Mouse (Mus musculus): Measurements from ENCODE around the gene Iqsec3.
"Not testable (repeated sequence)": the region's sequence is repeated elsewhere in the genome, so short reads cannot be mapped to it uniquely, and the experiment has no call there.

Gene Iqsec3

DNA sequence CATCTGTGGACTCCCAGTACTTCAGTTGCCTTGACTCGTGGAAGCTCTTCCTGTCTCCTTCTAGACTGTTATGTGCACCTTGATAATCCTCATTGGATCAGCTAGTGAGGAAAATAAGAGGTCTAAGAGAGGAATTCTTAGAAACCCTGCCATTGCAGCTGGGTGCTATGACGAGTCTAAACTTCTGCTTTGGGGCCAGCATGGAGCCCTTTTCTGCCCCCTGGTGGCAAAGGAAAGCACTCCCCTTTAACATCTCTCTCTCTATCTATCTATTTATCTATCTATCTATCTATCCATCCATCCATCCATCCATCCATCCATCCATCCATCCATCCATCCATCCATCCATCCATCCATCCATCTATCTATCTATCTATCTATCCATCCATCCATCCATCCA, 106.9 kb downstream of the Iqsec3 start:
- not testable (repeated sequence) for DNase-seq (ENCODE audit: low read depth, low spot score)

DNA sequence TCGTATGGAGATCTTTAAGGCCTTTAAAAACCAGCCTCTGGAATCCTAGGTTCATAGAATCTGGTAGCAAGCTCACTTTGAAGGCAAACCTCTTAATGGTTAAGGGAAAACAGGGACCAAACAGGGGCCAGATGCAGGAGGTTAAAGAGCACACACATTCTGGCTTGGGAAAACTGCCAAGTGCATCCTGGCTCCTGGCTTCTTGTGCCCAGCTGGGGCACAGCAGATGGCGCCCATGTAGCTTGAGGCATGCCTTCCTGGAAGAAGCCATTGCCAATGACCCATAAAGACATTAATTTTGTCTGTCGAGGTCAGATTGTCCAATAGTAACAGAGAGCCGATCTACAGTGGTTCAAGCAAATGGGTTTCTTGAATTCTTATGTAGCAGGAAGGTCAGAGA, 109.5 kb downstream of the Iqsec3 start:
- DNase-seq (ENCODE audit: low read depth, low spot score): no peak

DNA sequence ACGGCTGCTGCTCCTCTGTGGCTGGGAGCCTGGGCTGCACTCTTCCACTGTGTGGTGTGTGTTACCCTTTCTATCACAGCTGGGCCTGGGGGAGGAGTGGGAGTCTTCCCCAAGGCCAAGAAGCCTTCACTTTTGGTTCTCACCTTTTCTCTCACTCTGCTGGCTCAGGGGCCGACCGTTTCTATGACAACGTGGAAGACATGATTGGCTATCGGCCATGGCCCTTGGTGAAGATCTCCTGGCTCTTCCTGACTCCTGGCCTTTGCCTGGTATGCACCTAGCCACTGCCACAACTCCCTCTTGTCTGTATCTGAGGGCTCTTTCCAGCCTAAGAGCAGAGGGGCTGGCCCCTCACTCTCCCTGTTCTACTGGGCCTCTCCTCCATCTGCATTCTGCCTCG, 110.4 kb downstream of the Iqsec3 start:
- DNase-seq (ENCODE audit: low read depth, low spot score): no peak

DNA sequence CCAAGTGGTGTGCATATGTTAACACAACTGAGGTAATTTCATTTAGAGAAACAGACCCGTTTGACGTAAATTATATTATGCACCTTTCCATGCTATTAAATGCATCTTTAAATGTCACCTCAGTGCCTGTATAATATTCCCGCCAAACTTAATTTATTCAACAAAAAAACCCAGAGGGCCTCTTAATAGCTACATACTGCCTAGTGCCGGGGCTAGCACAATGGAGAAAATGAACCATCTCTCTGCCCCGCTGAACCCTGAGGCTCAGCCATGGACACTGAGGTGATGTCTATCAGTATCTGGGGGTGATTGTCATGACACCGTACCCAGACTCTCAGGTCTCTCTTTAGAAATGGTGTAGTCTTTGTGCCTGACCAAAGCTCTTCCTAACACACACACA, 116.2 kb downstream of the Iqsec3 start:
- DNase-seq (ENCODE audit: low read depth, low spot score): no peak

DNA sequence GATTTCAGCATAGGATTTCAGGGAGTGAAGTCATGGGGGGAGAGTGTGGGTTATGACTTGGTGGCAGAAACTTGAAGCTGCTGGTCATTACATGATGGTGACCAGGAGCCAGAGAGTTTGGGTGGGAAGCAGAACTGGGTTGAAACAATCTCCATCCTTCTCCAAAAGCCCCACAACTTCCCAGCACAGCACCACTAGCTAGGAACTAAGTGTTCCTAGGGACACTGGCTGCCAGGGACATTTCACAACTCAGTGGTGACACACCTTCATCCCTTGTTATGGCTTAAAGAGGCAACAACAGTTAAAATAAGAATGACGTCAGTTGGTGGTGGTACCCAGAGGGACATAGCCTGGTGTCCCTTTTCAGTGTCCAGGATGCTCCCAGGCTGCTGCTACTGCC, 117.4 kb downstream of the Iqsec3 start:
- no peak for DNase-seq (ENCODE audit: low read depth, low spot score)

DNA sequence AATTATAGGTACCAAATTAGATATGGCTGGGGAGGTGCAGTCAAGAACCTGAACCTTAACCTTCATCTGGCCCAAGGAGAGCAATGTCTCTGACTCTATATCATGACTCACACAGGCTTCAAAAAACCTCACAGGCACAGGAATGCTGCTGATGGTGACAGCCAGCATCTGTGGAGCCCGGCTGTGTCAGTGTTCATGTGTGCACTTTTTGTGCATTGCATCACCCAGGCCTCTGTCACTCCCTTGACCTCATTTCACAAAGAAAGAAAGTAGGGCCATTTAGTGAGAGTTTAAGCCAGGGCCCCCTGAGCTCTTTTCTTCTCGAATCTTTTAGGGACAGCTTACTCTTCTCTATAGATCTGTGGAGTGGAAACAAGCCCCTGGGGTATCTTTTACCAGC, 121.2 kb downstream of the Iqsec3 start:
- no peak for DNase-seq (ENCODE audit: low read depth, low spot score)

DNA sequence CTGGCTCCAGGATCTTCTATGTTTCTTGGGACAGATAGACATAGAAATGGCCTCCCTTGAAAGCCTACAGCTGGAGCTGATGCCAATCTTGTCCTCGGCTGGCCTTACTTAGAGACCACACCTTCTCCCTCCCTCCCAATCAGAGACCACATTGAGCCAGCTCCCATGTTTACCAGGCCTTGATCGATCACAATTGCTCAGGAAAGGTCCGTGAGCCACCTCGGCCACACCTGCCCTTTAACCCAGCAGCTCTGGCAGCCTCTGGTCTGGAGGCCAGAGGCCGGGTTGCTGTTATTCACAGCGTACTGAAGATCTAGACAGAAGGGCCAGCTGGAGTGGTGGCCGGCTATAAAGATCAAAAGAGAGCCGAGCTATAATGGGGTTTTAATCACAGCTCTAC, 127.0 kb downstream of the Iqsec3 start:
- DNase-seq (ENCODE audit: low read depth, low spot score): no peak

DNA sequence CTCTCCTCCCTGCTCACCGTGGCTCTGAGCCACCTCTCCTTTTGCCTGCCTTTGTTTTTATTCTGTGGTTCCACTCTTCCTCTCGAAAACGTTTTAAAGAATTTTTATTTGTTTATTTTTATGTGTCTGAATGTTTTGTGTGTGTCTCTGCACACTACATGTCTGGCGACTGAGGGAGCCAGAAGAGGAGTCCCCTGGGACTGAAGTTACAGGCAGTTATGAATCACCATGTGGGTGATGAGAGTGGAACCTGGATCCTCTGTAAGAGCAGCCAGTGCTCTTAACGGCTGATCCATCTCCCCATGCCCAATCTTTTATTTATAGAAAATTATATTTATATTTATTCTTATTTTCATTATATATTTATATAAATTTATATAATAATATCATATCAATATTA, 129.1 kb downstream of the Iqsec3 start:
- DNase-seq (ENCODE audit: low read depth, low spot score): no peak

DNA sequence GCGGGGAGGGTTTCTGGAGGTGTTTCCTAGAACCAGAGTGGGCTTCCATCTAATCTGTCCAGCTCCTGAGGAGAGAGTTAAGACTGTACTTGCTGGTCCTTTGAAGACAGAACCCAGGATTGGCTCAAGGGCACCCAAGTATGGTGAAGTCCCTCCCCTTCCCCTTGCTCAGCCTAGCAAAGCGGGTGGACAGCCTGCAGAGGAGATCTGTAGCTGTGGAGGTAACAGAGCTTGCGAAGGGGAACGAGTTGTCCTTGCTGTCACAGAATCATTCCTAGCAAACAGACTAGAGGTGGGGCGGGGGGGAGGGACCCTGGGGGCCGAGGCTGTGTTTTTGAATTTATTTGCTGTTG, 129.7 kb downstream of the Iqsec3 start:
- no peak for DNase-seq (ENCODE audit: low read depth, low spot score)

DNA sequence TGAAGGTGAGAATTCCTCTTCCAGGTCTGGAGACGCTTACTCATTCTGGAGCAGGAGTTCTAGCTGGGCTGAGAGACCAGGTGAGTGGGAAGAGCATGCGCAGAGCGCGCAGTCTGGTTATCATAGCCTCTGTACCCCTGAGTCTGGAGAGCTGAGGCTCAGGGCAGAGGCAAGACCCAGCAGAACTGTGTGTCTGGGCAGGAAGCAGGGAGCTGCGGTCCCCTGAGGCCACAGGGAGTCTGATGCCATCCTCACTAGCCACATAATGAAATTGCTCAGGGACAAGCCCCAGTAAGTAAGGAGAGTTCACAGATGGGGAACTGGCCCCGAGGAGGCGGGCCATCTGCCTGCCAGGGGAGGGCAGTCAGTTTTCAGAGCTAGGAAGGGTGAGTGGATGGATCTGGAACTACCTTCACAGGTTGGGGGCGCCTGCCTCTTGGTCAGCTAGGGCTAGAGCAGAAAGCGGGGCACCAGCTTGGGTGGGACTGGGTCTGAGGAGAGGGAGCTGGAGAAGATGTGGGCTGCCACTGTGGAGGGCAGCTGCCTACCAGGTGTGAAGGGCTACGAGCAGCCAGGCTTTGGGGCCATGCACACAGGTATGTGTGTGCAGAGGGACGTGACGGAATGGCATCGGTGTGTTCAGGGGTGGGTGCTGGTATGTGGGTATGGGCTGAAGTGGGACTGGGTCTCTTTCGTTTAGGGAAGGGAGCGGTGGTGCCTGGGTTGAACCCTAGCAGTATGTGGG, 130.3 kb downstream of the Iqsec3 start, which contains the start of gene Slc6a12:
Gene Slc6a12 (plus strand): TSS at position 51 of the 745 bp plus-strand sequence.
- DNase-seq (ENCODE audit: low read depth, low spot score): no peak

DNA sequence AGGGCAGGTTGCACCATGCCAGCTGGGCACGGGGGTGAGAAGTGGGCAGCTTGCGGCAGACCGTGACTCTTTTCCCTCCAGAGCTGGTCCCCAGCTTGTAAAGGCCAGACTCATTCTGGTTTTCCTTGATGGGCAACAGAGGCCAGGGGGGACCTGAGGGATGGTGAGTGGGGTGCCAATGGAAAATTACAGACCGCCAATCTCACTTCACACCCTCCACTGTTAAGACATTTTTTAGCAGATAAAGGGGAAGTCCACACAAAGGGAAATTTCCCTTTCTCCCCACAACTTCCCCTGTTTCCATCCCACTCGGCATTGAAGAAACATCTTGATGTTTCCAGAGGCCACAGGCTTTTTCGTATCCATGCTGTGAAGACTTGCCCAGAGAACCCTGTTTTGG, 131.8 kb downstream of the Iqsec3 start:
- DNase-seq (ENCODE audit: low read depth, low spot score): no peak

DNA sequence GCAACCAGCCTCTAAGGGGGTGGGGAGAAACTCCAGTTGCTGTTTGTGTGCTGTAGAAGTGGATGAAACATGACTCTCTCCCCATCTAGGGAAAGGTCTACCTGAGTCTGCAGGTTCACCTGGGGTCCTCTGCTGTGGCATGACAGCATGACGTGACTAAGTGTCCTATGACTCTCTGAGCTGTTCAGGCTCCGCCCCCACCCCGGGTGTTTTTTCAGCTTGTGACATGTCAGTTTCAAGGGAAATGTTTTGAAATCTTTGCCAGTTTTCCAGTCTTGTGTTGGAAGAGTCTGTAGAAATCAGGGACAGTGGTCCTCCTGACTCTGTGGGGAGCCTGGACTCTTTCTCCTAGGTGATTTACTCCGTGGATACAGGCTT, 135.0 kb downstream of the Iqsec3 start:
- no peak for DNase-seq (ENCODE audit: low read depth, low spot score)

DNA sequence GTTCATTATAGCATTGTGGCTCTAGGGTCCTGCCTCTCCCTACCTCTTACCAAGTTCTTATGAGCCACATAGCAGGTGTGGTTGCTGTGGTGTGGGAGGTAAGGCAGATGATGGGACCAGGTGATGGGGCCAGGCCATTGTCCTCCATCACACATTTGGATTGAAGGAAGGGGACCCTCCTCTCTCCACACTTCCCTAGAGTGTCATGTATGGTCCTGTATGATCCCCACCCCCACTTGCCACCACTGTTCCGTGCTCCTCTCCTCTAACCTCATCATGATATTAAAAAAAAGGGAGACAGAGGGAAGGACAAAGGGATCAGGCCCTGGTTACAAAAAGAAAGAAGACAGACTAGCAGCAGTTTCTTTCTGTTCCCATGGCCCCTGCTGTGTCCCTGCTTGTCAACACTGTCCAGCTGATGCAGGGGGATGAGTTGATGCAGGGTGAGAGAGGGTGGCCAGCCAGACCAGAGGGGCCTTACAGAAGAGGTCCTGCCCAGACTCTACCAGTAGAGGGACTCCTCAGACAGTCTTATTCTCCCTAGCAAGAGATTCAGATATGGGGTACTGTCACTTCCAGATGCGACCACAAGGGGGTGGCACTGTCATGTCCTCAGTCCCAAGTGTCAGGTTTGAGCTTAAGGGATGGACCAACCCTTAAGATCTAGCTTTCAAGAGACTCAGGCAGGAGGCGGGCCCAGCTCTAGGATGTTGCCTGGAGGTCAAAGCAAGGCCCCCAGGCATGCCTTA, 135.5 kb downstream of the Iqsec3 start:
- DNase-seq (ENCODE audit: low read depth, low spot score): peak; percentile 93

DNA sequence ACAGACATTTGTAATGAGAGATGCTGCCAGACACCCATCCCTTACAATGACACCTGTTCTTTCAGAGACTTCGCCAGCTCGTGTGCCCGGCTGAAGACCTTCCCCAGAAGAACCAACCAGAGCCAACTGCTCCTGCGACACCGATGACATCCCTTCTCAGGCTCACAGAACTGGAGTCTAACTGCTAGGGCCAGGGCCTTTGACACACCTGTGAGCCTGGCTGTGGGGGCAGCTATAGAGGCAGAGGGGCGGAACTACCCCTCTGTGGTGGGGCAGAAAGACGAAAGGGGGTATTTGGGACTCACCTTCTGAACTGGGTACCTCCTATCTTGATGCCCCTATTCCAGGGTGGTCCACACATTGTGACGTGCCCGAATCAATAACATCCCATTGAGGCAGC, 136.2 kb downstream of the Iqsec3 start:
- DNase-seq (ENCODE audit: low read depth, low spot score): no peak

DNA sequence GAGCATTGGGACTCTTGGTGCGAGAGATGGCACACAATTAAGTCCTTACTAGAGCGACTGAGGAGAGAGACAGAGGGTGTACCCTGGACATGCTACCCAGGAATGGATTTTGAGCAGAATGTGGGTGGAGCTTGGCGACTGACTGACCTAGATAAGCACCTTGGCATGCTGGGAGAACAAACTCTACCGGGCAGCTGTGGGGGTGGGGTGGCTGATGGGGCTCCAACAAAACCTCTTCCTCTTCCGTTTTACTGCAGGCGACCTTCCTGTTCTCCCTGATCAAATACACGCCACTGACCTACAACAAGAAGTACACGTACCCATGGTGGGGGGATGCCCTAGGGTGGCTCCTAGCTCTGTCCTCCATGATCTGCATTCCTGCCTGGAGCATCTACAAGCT, 136.9 kb downstream of the Iqsec3 start:
- no peak for DNase-seq (ENCODE audit: low read depth, low spot score)

DNA sequence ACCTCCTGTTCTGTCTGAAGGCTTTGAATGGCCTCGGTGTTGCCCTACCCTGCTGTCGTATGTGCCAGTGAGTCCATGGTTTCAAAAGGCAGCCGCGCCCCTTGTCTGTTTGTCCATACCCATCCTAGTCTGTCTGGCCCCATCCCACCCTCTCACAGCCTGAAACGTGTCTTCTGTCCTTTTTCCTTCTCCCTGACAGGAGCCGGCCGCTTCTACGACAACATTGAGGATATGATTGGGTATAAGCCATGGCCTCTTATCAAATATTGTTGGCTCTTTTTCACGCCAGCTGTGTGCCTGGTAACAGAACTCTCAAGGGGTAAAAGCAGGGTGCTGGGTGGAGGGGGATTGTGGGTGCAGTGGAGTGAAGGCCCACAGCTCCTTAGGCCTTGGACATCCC, 137.6 kb downstream of the Iqsec3 start:
- DNase-seq (ENCODE audit: low read depth, low spot score): no peak

DNA sequence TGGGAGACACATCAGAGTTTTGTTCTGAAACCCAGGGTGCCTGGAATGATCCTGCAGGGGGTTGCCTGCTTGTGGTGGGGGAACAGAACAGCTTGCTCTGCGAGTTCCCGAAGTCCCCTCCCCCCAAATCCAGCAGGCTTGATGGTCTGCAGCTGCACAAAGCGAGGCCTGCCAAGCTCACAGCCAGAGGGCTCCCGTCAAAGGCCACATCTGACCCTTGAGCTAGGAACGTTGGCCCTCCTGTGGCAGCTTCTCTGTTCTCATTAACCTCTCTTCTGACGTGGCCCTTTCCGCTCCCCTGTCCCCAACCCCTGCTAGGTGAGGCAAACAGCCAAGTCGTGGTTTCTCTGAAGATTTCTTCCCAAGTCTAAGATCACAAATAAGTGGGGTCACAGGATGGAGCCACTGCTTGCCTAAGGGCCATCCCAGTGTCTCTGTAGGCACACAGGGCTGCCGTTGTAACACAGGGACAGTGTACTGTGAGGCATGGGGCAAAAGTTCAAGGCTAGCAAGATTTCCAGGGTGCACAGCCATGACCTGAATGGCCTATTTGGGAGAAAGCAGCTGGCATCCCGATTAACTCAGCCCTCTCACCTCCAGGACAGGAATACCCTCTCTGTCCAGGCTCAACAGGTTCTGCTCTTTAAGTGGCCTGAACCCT, 143.5 kb downstream of the Iqsec3 start:
- no peak for DNase-seq (ENCODE audit: low read depth, low spot score)

DNA sequence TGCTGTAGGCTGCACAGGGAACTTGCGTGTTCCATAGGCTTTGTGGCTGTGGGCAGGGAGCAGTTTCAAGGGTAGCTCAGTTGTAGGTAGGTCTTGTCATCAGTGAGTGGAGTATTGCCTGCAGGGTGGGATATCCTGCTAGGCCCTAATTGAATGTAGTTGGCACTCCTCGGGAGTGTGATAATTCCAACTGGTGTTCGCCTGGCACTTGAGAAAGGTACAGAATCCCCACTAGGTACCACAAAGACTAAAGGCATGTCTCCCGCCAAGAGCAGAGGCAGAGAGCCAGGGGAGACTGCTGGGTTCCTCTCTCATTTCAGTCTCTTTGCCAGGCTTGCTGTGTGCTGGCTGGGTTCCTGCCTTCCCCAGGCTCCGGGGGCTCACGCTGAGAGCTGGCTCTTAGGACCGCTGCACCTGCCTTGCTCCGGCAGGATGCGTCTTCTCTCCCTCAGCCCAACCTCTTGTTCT, 145.0 kb downstream of the Iqsec3 start:
- DNase-seq (ENCODE audit: low read depth, low spot score): no peak

DNA sequence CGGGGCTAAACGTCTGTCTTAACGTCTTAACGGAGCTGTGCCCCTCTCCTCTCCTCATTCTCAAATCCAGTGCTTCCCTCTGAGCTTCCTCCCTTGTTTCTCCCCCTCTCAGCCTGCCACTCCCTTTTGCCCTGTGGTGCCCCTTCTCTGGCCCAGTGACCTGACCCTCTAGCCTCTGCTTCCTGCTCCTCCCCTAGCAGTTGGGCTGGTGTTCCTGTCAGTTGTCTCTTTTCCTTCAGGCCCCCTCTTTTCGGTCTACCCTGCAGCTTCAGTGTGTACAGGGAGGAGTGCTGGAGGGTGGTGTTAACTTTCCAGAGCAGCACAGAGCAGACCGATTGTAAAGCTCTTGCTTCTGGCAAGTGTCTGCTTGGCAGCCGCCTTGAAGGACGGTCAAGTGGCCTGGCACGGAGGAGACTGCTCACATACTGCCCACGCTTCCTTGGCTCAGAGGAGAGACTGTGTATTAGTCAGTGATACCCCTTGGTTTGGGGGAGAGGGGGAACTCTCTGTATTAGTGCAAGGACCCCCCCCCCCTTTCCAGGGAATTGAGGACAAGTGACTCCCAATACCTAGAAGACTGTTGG, 146.9 kb downstream of the Iqsec3 start:
- no peak for DNase-seq (ENCODE audit: low read depth, low spot score)

DNA sequence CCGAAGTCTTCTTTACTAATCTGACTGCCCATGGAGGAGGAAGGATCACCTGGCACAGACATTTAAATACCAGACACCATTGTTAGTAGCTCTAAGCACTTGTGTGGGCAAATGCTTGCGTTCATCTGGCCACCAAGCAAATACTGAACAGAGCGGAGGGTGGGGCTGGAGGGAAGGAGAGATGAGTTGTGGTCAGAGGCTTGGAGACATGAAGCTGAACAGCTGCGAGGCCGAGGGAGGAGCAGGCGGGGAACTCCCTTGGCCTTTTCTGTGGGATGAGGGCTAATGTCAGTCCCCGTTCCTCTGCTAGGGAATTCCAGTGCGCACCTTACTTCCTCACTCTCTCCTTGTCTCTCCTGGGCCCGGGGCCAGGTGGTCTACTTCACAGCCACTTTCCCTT, 147.7 kb downstream of the Iqsec3 start:
- DNase-seq (ENCODE audit: low read depth, low spot score): no peak

DNA sequence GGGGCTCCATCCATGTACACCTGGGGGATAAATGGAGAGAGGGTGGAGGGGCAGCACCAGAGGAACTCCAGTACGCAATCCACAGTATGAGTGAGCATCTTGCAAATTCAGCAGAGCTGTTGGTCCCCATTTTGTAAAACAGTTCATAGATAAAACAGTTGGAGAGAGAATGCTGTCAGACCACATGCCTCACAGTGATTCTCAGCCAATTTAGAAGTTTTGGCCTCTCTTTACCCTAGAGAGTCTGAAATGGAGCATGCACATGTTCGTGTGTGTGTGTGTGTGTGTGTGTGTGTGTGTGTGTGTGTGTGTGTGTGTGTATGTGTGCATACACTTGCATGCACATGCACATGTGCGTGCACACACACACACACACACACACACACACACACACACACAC, 148.2 kb downstream of the Iqsec3 start:
- DNase-seq (ENCODE audit: low read depth, low spot score): no peak
